8 mouse cellular contexts compared by ENCODE assay signal in the genomic region with DNA sequence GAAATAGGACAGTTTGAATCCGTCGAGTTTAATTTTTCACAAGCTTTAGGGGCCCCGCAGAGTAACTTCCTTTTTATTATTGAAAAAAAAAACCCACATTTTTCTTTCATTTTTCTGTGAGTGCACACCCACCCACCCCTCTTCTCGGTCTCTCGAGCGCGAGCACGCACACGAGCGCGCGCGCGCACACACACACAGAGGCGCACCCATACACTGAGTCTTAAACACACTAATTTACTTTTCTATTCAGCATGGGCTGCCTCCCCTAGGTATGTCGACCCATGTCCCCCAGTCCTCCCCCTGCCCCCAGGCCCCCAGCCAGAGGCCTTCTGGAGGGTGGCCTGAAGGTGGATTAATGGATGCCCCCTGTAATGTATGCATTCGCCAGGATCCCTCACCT. TPM values are rescaled to one million over a fixed set of nuclear protein-coding genes. Genes with fewer than 3 reads are reported as not detected.
DNase-seq lines count a peak whose midpoint lies in the region; ATAC-seq and TF ChIP-seq lines count a peak whose summit lies in the region.

No protein-coding gene starts in this region.

- peak overlapping the region; percentile 51 for H3K4me2 ChIP-seq in lung, postnatal 0 days (replicated peaks; ENCODE audit: low read depth, low read length)
- H3K4me2 ChIP-seq in forebrain, embryonic 12.5 days: peak overlapping the region; percentile 63
- peak overlapping the region; percentile 72 for H3K4me2 ChIP-seq in limb, embryonic 14.5 days (replicated peaks; ENCODE audit: low read depth, low read length, severe bottlenecking)

- H3K4me1 ChIP-seq in lung, postnatal 0 days (ENCODE audit: insufficient read depth, low read depth, low read length): no peaks in the 10 kb centered on the region
- peaks cover 26% of the 10 kb centered on the region for H3K4me1 ChIP-seq in forebrain, embryonic 12.5 days
- peaks cover 28% of the 10 kb centered on the region for H3K4me1 ChIP-seq in limb, embryonic 14.5 days (ENCODE audit: control insufficient read depth, insufficient read depth, low read length)

- no peak for DNase-seq in lung, postnatal 0 days (ENCODE audit: low spot score)
- no peak for DNase-seq in lung, postnatal 14 days
- DNase-seq in limb, embryonic 14.5 days (ENCODE audit: low spot score): peak; percentile 38
- DNase-seq in retina, postnatal 1 day: peak; percentile 30
- DNase-seq in gastrocnemius, adult 18-20 months (ENCODE audit: low spot score): no peak
- no peak for DNase-seq in left cerebral cortex, adult 11 months (ENCODE audit: low spot score)
- no peak for DNase-seq in ovary, postnatal 36 days (ENCODE audit: low spot score)

- no peak for TF ChIP-seq POLR2A in limb, embryonic 14.5 days (IDR thresholded peaks at IDR 0.05; ENCODE audit: borderline replicate concordance, extremely low read depth, insufficient read depth, insufficient read length)

- H3K27me3 ChIP-seq in lung, postnatal 0 days (replicated peaks; ENCODE audit: insufficient read depth, low read length): no peaks in the 10 kb centered on the region
- H3K27me3 ChIP-seq in forebrain, embryonic 12.5 days: peaks cover 84% of the 10 kb centered on the region
- H3K27me3 ChIP-seq in limb, embryonic 14.5 days (ENCODE audit: control insufficient read depth, insufficient read depth, low read length): no peaks in the 10 kb centered on the region; the same call in 1 of the 2 replicates

- H3K27ac ChIP-seq in lung, postnatal 0 days (ENCODE audit: low read length): no peak overlapping the region
- no peak overlapping the region for H3K27ac ChIP-seq in forebrain, embryonic 12.5 days
- H3K27ac ChIP-seq in limb, embryonic 14.5 days (replicated peaks; ENCODE audit: low read depth, low read length): no peak overlapping the region

- no peak overlapping the region for H3K9ac ChIP-seq in lung, postnatal 0 days (replicated peaks; ENCODE audit: low read depth)
- H3K9ac ChIP-seq in forebrain, embryonic 12.5 days: no peak overlapping the region
- H3K9ac ChIP-seq in limb, embryonic 14.5 days (ENCODE audit: low read depth, low read length, severe bottlenecking): peak overlapping the region; percentile 49

- no peaks in the 10 kb centered on the region for H3K9me3 ChIP-seq in lung, postnatal 0 days (ENCODE audit: low read length)
- no peaks in the 10 kb centered on the region for H3K9me3 ChIP-seq in forebrain, embryonic 12.5 days
- no peaks in the 10 kb centered on the region for H3K9me3 ChIP-seq in limb, embryonic 14.5 days (ENCODE audit: control insufficient read depth, low read length)

- TF ChIP-seq CTCF in lung, postnatal 0 days (IDR thresholded peaks at IDR 0.05): no peak

- no peak for TF ChIP-seq EP300 in lung, postnatal 0 days (IDR thresholded peaks at IDR 0.05)

- no peaks in the 10 kb centered on the region for H3K36me3 ChIP-seq in lung, postnatal 0 days (ENCODE audit: insufficient read depth, low read length)
- H3K36me3 ChIP-seq in forebrain, embryonic 12.5 days (replicated peaks): no peaks in the 10 kb centered on the region
- H3K36me3 ChIP-seq in limb, embryonic 14.5 days (ENCODE audit: control insufficient read depth, insufficient read depth, low read length): no peaks in the 10 kb centered on the region

- no peak for ATAC-seq in lung, postnatal 0 days
- no peak for ATAC-seq in forebrain, embryonic 12.5 days (ENCODE audit: low FRiP score)
- ATAC-seq in limb, embryonic 14.5 days (ENCODE audit: low FRiP score, low read depth): no peak

- WGBS in lung, postnatal 0 days: 23% methylated on average over 17 of the region's 17 CpGs
- 8% methylated on average over 17 of the region's 17 CpGs for WGBS in forebrain, embryonic 12.5 days
- 4% methylated on average over 17 of the region's 17 CpGs for WGBS in limb, embryonic 14.5 days

- peak overlapping the region; percentile 24 for H3K4me3 ChIP-seq in lung, postnatal 0 days (ENCODE audit: low read depth, low read length)
- H3K4me3 ChIP-seq in forebrain, embryonic 12.5 days (replicated peaks): peak overlapping the region; percentile 35
- H3K4me3 ChIP-seq in limb, embryonic 14.5 days (replicated peaks; ENCODE audit: low read length): peak overlapping the region; percentile 38

RNA-seq across cellular contexts. Expression of gene Ak8, which starts 51.7 kb away (rescaled TPM):
- 8.7 and 10.9 TPM in 2 replicates for polyA plus RNA-seq in lung, postnatal 0 days (2015; fragmentation: Nextera tagmentation; extraction: Ambion mirVana)
- polyA plus RNA-seq in forebrain, embryonic 12.5 days (2016; fragmentation: Nextera tagmentation; extraction: Ambion mirVana): 0.33 and 0.75 TPM in 2 replicates
- polyA plus RNA-seq in limb, embryonic 14.5 days (2012; rRNA removed): 0.22 and 0.49 TPM in 2 replicates
- 0.37 and 0.58 TPM in 2 replicates for polyA plus RNA-seq in limb, embryonic 14.5 days (2014; fragmentation: Nextera tagmentation; extraction: Ambion mirVana)
- not detected for total RNA-seq in gastrocnemius, adult 18-20 months (2021)

RNA-seq across cellular contexts. Expression of gene Spaca9, which starts 52.1 kb away (rescaled TPM):
- 21.2 and 26.3 TPM in 2 replicates for polyA plus RNA-seq in lung, postnatal 0 days (2015; fragmentation: Nextera tagmentation; extraction: Ambion mirVana)
- polyA plus RNA-seq in forebrain, embryonic 12.5 days (2016; fragmentation: Nextera tagmentation; extraction: Ambion mirVana): 1.5 and 1.7 TPM in 2 replicates
- 1.6 TPM in 2 replicates for polyA plus RNA-seq in limb, embryonic 14.5 days (2012; rRNA removed)
- polyA plus RNA-seq in limb, embryonic 14.5 days (2014; fragmentation: Nextera tagmentation; extraction: Ambion mirVana): 1.4 and 2.1 TPM in 2 replicates
- total RNA-seq in gastrocnemius, adult 18-20 months (2021): not detected

Comparison
In these comparisons a context has a peak if more than half of its experiments do, and no peak if none do; other contexts are left out.
1. DNase-seq: peak in limb, embryonic 14.5 days (single experiment) and retina, postnatal 1 day (single experiment); none in lung, postnatal 0 days (single experiment), lung, postnatal 14 days (single experiment), gastrocnemius, adult 18-20 months (single experiment), left cerebral cortex, adult 11 months (single experiment) and ovary, postnatal 36 days (single experiment).
2. Peak in every context shown above with its lines, with median percentiles within 50 percentile points of each other: H3K4me2 ChIP-seq and H3K4me3 ChIP-seq.